Mouse (Mus musculus) bone marrow, adult 2 months (tissue): ENCODE results near the gene Dcn. TPM values are rescaled to one million over a fixed set of nuclear protein-coding genes. Genes with fewer than 3 reads are reported as not detected.

Experiments
- H3K27ac ChIP-seq: fragments of 200-500 bp; 2 replicates; pipeline ENCODE4 v1.5.1; 2012; ENCODE audit warnings: low read depth, mild to moderate bottlenecking, control low read depth, inconsistent platforms, low read length; ENCODE audit not compliant: control insufficient read depth, poor library complexity, insufficient read depth
- H3K4me1 ChIP-seq: fragments of 200-500 bp; 2 replicates; pipeline ENCODE4 v1.6.1; 2011; ENCODE audit warnings: low read length; ENCODE audit not compliant: control insufficient read depth, insufficient read depth
- H3K4me3 ChIP-seq: fragments of 200-500 bp; replicated peaks from 2 replicates; pipeline ENCODE3; 2011; ENCODE audit warnings: mild to moderate bottlenecking, low read depth, low read length, control low read depth; ENCODE audit not compliant: control insufficient read depth
- CTCF ChIP-seq: fragments of 200-500 bp; IDR thresholded peaks from 2 replicates; pipeline ENCODE4 v1.5.1; 2011; ENCODE audit warnings: low read length, control low read depth; ENCODE audit not compliant: control insufficient read depth, insufficient read depth
- POLR2A ChIP-seq: fragments of 200-500 bp; IDR thresholded peaks from 2 replicates; pipeline ENCODE4 v1.6.1; 2011; ENCODE audit warnings: low read depth, mild to moderate bottlenecking, control low read depth, low read length, borderline replicate concordance; ENCODE audit not compliant: control insufficient read depth
- WGBS: fragments of 180-500 bp; shearing (Covaris S2); methylation state at CpG from one replicate; pipeline ENCODE4 v1.1.7; 2018; 5-methylcytosine and 5-hydroxymethylcytosine counted together
- polyA plus RNA-seq: library from polyadenylated mRNA; stranded (reverse); fragments of >200 nt; gene quantifications from 2 replicates; pipeline ENCODE4 v1.2.4, GENCODE M21; 2011; ENCODE audit warnings: low replicate concordance; ENCODE audit not compliant: missing spikeins, insufficient read depth, insufficient read length

Gene Dcn
- polyA plus RNA-seq, 1 experiment: 19.8 TPM

DNA sequence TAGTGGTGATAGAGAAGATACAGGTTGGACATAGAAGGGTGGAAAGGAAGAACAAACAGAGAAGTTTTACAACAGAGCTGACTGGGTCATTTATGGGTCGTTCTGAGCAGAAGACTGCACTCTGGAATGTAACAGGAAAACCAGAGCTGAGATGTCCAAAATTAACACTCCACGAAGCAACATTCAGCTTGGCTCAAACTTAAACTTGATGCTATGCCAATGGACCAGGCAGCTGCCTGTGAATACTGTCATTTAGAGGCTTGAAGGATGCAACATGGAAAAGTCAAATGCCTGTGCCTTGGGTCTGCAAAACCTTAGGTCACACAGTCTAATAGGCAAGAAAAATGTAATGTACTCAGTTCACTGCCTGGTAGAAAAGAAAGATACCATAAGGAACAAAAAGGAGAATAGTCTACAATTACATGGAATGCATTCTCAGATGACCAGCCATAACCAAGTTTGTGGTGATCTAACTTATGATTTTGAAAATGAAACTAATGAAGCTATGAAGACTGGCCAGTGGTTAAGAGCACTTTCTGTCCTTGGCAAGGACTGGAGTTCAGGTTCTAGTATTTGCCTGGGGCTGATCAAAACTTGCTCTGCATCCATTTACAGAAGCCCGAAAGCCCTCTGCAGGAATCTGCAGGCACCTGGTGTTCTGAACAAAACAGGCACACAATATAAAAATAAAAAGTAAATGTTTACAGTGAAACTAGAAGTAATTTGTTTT is 9.8 kb upstream of the Dcn start:
- TF ChIP-seq CTCF (no peak), POLR2A (no peak)
- H3K4me3 ChIP-seq: no peak overlapping the region
- H3K27ac ChIP-seq: no peak overlapping the region
- H3K4me1 ChIP-seq: no peaks in the 10 kb centered on the region
- 54% methylated on average over 3 of the region's 3 CpGs for WGBS

GRCm38 (mm10) chr10:97475460-97475859 is 3.9 kb upstream of the Dcn start:
- TF ChIP-seq CTCF (no peak), POLR2A (no peak)
- Histone ChIP-seq H3K4me3 (no peak overlapping the region), H3K27ac (no peak overlapping the region), H3K4me1 (no peaks in the 10 kb centered on the region)
- 72% methylated on average over 6 of the region's 6 CpGs for WGBS

- H3K27ac ChIP-seq: no peak overlapping the region
- WGBS: 83% methylated on average over 3 of the region's 3 CpGs
- TF ChIP-seq POLR2A (no peak), CTCF (no peak)
Measured at GRCm38 (mm10) chr10:97478259-97478658, 1.1 kb upstream of the Dcn start.

GRCm38 (mm10) chr10:97482150-97482549 is 2.7 kb downstream of the Dcn start:
- H3K27ac ChIP-seq: no peak overlapping the region
- WGBS: 78% methylated on average over 5 of the region's 5 CpGs
- no peaks in the 10 kb centered on the region for H3K4me1 ChIP-seq
- no peak for TF ChIP-seq CTCF
- no peak for TF ChIP-seq POLR2A
- H3K4me3 ChIP-seq: no peak overlapping the region

More at GRCm38 (mm10) chr10:97478259-97478658, 1.1 kb upstream of the Dcn start:
- Histone ChIP-seq H3K4me3 (no peak overlapping the region), H3K4me1 (no peaks in the 10 kb centered on the region)

GRCm38 (mm10) chr10:97484049-97484448 is 4.6 kb downstream of the Dcn start:
- H3K27ac ChIP-seq: no peak overlapping the region
- H3K4me3 ChIP-seq: no peak overlapping the region
- WGBS: 89% methylated on average over 2 of the region's 2 CpGs
- no peak for TF ChIP-seq CTCF
- no peak for TF ChIP-seq POLR2A
- no peaks in the 10 kb centered on the region for H3K4me1 ChIP-seq

DNA sequence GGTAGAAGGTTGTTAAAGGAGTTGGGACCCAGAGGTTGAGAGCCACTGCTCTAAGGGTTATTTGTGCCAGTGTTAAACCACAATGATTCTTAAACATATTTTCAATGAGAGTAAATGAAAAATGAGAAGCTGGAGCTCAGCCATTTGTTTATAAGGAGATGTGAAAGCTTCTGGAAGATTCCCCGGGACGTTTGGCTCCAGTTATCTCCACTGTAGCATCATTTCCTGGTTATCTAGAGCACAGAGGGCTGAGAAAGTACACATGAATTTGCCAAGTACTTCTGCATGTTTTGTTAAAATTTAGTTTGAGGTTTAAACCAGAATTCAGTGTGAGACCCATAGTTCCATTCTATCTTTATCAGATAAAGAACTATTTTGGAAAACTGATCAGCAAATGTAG is 5.7 kb downstream of the Dcn start:
- Histone ChIP-seq H3K4me1 (no peaks in the 10 kb centered on the region), H3K27ac (no peak overlapping the region), H3K4me3 (no peak overlapping the region)
- TF ChIP-seq POLR2A: no peak
- TF ChIP-seq CTCF: no peak
- WGBS: 76% methylated on average over 2 of the region's 2 CpGs

DNA sequence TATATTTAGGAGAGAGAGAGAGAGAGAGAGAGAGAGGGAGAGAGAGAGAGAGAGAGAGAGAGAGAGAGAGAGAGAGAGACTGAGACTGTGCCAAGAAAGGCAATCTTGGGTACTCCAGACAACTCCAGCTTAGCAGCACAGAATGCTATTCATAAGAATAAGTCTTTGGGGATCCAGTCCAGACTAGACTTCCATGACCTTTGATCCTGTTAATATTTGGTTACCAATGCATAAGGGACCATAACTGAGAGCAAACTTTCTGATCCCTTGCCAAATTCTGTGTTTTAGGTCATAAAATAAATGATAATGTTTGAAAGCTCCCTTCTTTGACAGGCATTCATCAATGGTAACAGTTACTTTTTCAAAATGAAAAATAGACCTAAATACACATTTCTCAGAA is 6.7 kb downstream of the Dcn start:
- no peak overlapping the region for H3K4me3 ChIP-seq
- H3K27ac ChIP-seq: no peak overlapping the region
- TF ChIP-seq CTCF (no peak), POLR2A (no peak)
- H3K4me1 ChIP-seq: no peaks in the 10 kb centered on the region

DNA sequence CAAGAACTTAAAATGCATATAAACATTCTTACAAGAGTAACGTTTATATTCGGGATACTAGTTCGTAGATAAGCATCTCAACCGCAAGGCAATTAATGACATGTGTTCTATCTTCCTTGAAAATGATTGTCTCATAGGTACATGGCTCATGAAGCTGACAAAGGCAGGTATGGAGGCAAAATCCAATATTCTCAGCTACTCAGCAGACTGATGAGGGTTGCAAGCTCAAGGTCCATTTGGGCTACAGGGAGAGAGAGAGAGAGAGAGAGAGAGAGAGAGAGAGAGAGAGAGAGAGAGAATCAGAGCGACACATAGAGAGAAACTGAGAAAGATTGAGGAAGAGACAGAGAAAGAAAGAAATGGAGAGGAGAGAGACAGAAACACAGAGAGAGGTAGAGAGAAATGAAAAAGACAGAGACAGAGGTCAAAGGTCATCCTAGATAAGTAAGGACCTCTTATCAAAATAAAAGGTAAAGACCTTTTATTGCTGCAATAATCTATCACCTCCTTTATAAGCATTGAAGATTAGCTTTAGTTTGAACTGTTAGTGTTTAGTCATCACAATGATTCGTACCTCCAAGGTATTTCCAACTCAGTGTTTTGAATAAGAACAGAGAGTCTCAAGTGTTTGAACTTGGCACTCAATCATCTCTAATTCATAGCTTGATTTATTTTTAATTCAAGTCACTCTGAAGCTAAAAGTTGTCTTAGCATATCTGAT is 8.0 kb downstream of the Dcn start:
- no peak for TF ChIP-seq CTCF
- TF ChIP-seq POLR2A: no peak
- H3K4me1 ChIP-seq: no peaks in the 10 kb centered on the region
- no peak overlapping the region for H3K27ac ChIP-seq
- 84% methylated on average over 6 of the region's 6 CpGs for WGBS
- no peak overlapping the region for H3K4me3 ChIP-seq
